Mouse (Mus musculus): ENCODE results near the gene Rabgap1.

Rabgap1 gene

GRCm38 (mm10) chr2:37578185-37578584 is 135.1 kb downstream of the Rabgap1 start:
- in situ Hi-C loops (cut with MboI; ENCODE audit: low pct_unique_long_range_greater_than_20kb in 1 of 2, low sequenced_read_pairs in 2 of 2, unreplicated experiment in 1 of 2), result no loop called here

- in situ Hi-C loops (cut with MboI; ENCODE audit: low pct_unique_long_range_greater_than_20kb in 1 of 2, low sequenced_read_pairs in 2 of 2, unreplicated experiment in 1 of 2), result no loop called here
These were observed 144.8 kb downstream of the Rabgap1 start for GRCm38 (mm10) chr2:37587919-37588318.

All from mouse embryonic stem cell (cell line).